Mouse (Mus musculus) layer of hippocampus, adult 2 months (tissue): ENCODE results near the gene Hipk1. TPM values are rescaled to one million over a fixed set of nuclear protein-coding genes. Genes with fewer than 3 reads are reported as not detected.

Source experiments
- DNase-seq, 2 experiments: peaks; one replicate each; pipeline ENCODE4 v3.0.0; 2022; ENCODE audit warnings: low spot score in 2 of 2
- H3K27ac ChIP-seq: fragments of 200-600 bp; 2 replicates; pipeline ENCODE4 v1.8.1; 2022
- H3K4me3 ChIP-seq: fragments of 200-600 bp; 2 replicates; pipeline ENCODE4 v1.8.1; 2022; ENCODE audit warnings: mild to moderate bottlenecking
- CTCF ChIP-seq: fragments of 200-600 bp; conservative IDR thresholded peaks from 2 replicates; pipeline ENCODE4 v1.8.1; 2022; ENCODE audit warnings: antibody characterized with exemption, mild to moderate bottlenecking, moderate library complexity
- total RNA-seq, 2 experiments: library from RNA; stranded (reverse); gene quantifications; 2 replicates each; pipeline ENCODE4 v1.2.3; 2021

Hipk1 gene
- total RNA-seq, 2 experiments from 2014 or later = 128 to 134 TPM

GRCm38 (mm10) chr3:103714942-103715341 lies 76.4 kb downstream of the Hipk1 start:
- no peak for DNase-seq
- no peak overlapping the region for H3K27ac ChIP-seq
- H3K4me3 ChIP-seq = no peak overlapping the region
- no peak for TF ChIP-seq CTCF

- H3K27ac ChIP-seq = no peak overlapping the region
- H3K4me3 ChIP-seq = no peak overlapping the region
- TF ChIP-seq CTCF = no peak
- DNase-seq = no peak
Measured at GRCm38 (mm10) chr3:103714236-103714875, 77.0 kb downstream of the Hipk1 start.

- Histone ChIP-seq H3K27ac (no peak overlapping the region), H3K4me3 (no peak overlapping the region)
- TF ChIP-seq CTCF = no peak
- no peak for DNase-seq
Measured at GRCm38 (mm10) chr3:103712196-103712595, 79.2 kb downstream of the Hipk1 start.

GRCm38 (mm10) chr3:103709470-103710040 lies 81.8 kb downstream of the Hipk1 start:
- Histone ChIP-seq H3K27ac (no peak overlapping the region), H3K4me3 (no peak overlapping the region)
- TF ChIP-seq CTCF = no peak
- no peak for DNase-seq

- Histone ChIP-seq H3K27ac (no peak overlapping the region), H3K4me3 (no peak overlapping the region)
- no peak for DNase-seq
- no peak for TF ChIP-seq CTCF
Measured at GRCm38 (mm10) chr3:103705426-103705825, 85.9 kb downstream of the Hipk1 start.

GRCm38 (mm10) chr3:103704661-103705060 lies 86.7 kb downstream of the Hipk1 start:
- H3K4me3 ChIP-seq = no peak overlapping the region
- H3K27ac ChIP-seq = no peak overlapping the region
- DNase-seq = no peak
- no peak for TF ChIP-seq CTCF

- DNase-seq = no peak
- TF ChIP-seq CTCF = no peak
- Histone ChIP-seq H3K4me3 (no peak overlapping the region), H3K27ac (no peak overlapping the region)
Measured at GRCm38 (mm10) chr3:103696388-103696925, 94.9 kb downstream of the Hipk1 start.

- Histone ChIP-seq H3K27ac (no peak overlapping the region), H3K4me3 (no peak overlapping the region)
- DNase-seq = no peak
- TF ChIP-seq CTCF = no peak
Measured at GRCm38 (mm10) chr3:103695556-103695955, 95.8 kb downstream of the Hipk1 start.

GRCm38 (mm10) chr3:103690506-103690905 lies 100.9 kb downstream of the Hipk1 start:
- TF ChIP-seq CTCF = peak; percentile 61
- no peak overlapping the region for H3K4me3 ChIP-seq
- H3K27ac ChIP-seq = no peak overlapping the region
- no peak for DNase-seq

Other genes starting within 250 kb of the Hipk1 start
- gene Syt6, start 216.3 kb downstream of the Hipk1 start, total RNA-seq = 1 to 10 TPM; 6.2 to 6.3 TPM
- gene Atg4a-ps, start 145.5 kb downstream of the Hipk1 start, total RNA-seq = 1 to 10 TPM in 1 of 2 experiments, not detected in 1; 1.9 TPM
- gene Olfml3, start 53.6 kb downstream of the Hipk1 start, total RNA-seq = 10 to 100 TPM; 13.6 to 14.2 TPM
- not detected for gene Gm10964, start 52.2 kb downstream of the Hipk1 start, total RNA-seq
- 1 to 10 TPM; 9.8 to 10.0 TPM for gene Dclre1b, start 17.9 kb upstream of the Hipk1 start, total RNA-seq
- gene Ap4b1, start 18.0 kb upstream of the Hipk1 start, total RNA-seq = 10 to 100 TPM; 12.7 to 13.3 TPM
- under 1 TPM; 0.27 to 0.31 TPM for gene Gm43064, start 18.0 kb upstream of the Hipk1 start, total RNA-seq
- 1 to 10 TPM; 1.5 to 2.0 TPM for gene Bcl2l15, start 41.0 kb upstream of the Hipk1 start, total RNA-seq
- gene Ptpn22, start 68.2 kb upstream of the Hipk1 start, total RNA-seq = 1 to 10 TPM in 1 of 2 experiments, under 1 TPM in 1; 0.88 to 2.0 TPM
- 10 to 100 TPM; 21.1 to 22.0 TPM for gene Rsbn1, start 122.6 kb upstream of the Hipk1 start, total RNA-seq
- gene Phtf1, start 176.5 kb upstream of the Hipk1 start, total RNA-seq = 10 to 100 TPM; 42.2 to 43.2 TPM